Mouse (Mus musculus) forebrain, embryonic 13.5 days (tissue): ENCODE data around the gene Ranbp17. TPM values are rescaled to one million over a fixed set of nuclear protein-coding genes. Genes with fewer than 3 reads are reported as not detected.

ENCODE experiments used
- ATAC-seq: fragments of 200-750 bp; cut with Nextera tagmentation; 2 replicates; pipeline ENCODE4 v1.8.0; 2017
- H3K27ac ChIP-seq: fragments of 300-500 bp; sonication (generic); 2 replicates; pipeline ENCODE4 v1.5.1; 2015; ENCODE audit warnings: inconsistent platforms, mild to moderate bottlenecking, moderate library complexity
- H3K27me3 ChIP-seq: fragments of 300-500 bp; sonication (generic); 2 replicates; pipeline ENCODE4 v1.6.1; 2015; ENCODE audit warnings: mild to moderate bottlenecking, inconsistent platforms
- H3K36me3 ChIP-seq: fragments of 300-500 bp; sonication (generic); 2 replicates; pipeline ENCODE4 v1.6.1; 2015; ENCODE audit warnings: mild to moderate bottlenecking, inconsistent platforms; ENCODE audit not compliant: poor library complexity, severe bottlenecking
- H3K4me1 ChIP-seq: fragments of 300-500 bp; sonication (generic); 2 replicates; pipeline ENCODE4 v1.6.1; 2015; ENCODE audit warnings: inconsistent platforms
- H3K4me2 ChIP-seq: fragments of 300-500 bp; sonication (generic); 2 replicates; pipeline ENCODE4 v1.6.1; 2015; ENCODE audit warnings: inconsistent platforms, mild to moderate bottlenecking, moderate library complexity
- H3K4me3 ChIP-seq: fragments of 300-500 bp; sonication (generic); 2 replicates; pipeline ENCODE4 v1.5.1; 2015; ENCODE audit warnings: mild to moderate bottlenecking, inconsistent platforms
- H3K9ac ChIP-seq: fragments of 300-500 bp; sonication (generic); 2 replicates; pipeline ENCODE4 v1.6.1; 2015; ENCODE audit warnings: mild to moderate bottlenecking, inconsistent platforms
- H3K9me3 ChIP-seq: fragments of 300-500 bp; sonication (generic); replicated peaks from 2 replicates; pipeline ENCODE4 v1.6.1; 2016; ENCODE audit warnings: inconsistent platforms
- WGBS: fragments of 180-500 bp; shearing (Covaris S2); methylation state at CpG from one replicate; pipeline ENCODE4 v1.1.7; 2015; 5-methylcytosine and 5-hydroxymethylcytosine counted together
- polyA plus RNA-seq: library from polyadenylated mRNA; unstranded; fragments of >200 nt; fragmentation: Nextera tagmentation; extraction: Ambion mirVana; gene quantifications from 2 replicates; pipeline ENCODE4 v1.2.1, GENCODE M21; 2015

The Ranbp17 gene
- polyA plus RNA-seq, 1 experiment from 2014 or later: 8.5 TPM

DNA sequence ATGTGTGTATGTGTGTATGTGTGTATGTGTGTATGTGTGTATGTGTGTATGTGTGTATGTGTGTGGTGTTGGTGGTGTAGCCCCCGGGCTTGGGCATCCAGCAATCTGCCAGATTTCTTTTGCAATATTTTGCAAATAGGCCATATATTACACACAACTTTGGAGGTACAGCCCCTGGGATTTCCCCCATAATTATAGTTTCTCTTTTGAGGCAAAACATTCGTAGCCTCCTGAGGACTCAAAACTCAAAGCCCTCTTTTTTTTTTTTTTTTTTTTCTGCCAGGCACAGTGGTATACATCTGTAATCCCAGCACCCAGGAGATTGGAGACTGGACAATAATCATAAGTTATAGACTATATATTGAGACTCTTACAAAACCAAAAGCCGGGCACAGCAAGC, 331.7 kb downstream of the Ranbp17 start:
- Histone ChIP-seq H3K27me3 (peaks cover 41% of the 10 kb centered on the region), H3K4me1 (peaks cover 9% of the 10 kb centered on the region), H3K4me2 (no peak overlapping the region), H3K27ac (no peak overlapping the region), H3K9me3 (no peaks in the 10 kb centered on the region), H3K4me3 (no peak overlapping the region), H3K9ac (no peak overlapping the region), H3K36me3 (no peaks in the 10 kb centered on the region)
- WGBS: 81% methylated on average over 3 of the region's 3 CpGs
- no peak for ATAC-seq

DNA sequence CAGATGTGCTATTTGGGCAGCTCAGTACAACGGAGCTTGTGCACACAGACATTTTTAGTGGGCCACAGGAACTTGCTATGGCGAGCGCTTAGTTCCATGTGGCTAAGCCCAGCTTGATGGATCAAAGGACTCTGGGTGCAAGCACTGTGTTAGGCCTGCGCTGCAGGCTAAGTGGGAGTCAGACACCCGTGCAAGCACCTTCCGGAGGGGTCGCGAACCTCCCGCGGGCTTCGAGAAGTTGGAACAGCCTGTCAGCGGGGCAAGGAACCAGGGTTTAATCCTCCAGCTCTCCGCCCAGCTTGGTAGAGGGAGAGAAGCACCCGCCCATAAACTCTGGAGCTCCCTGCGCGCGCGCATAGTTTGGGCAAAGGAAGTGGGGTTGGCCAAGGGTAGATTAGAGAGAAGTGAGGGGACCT, 332.8 kb downstream of the Ranbp17 start:
- H3K9me3 ChIP-seq: no peaks in the 10 kb centered on the region
- 0 out of 2 replicates have a peak overlapping the region, but pooled peaks have one; percentile 6 for H3K9ac ChIP-seq
- H3K27ac ChIP-seq: no peak overlapping the region
- peak overlapping the region; percentile 17 for H3K4me3 ChIP-seq
- H3K4me2 ChIP-seq: peak overlapping the region; percentile 48
- WGBS: 3% methylated on average over 18 of the region's 18 CpGs
- no peak for ATAC-seq
- H3K36me3 ChIP-seq: no peaks in the 10 kb centered on the region
- peaks cover 9% of the 10 kb centered on the region for H3K4me1 ChIP-seq
- H3K27me3 ChIP-seq: peaks cover 46% of the 10 kb centered on the region

DNA sequence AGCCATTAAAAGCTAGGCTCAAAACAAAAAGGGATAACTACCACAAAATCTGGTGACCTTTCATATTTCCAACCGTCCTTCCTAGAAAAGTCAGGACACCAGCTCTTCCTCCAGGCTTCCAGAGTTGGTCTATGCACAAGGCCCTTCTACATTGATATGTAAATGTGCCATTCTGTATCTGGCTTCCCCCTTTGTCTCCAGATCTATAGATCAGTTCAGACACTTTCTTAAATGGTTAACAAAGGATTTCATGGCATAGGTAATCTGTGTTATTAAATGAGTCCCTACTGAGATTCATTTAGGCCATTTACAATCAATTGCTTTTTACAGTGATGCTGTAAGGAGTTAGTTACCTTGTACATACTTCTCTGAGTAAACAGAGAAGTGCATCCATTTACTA, 333.7 kb downstream of the Ranbp17 start:
- no peak overlapping the region for H3K9ac ChIP-seq
- H3K4me3 ChIP-seq: no peak overlapping the region
- H3K27me3 ChIP-seq: peaks cover 52% of the 10 kb centered on the region
- H3K4me2 ChIP-seq: no peak overlapping the region
- H3K4me1 ChIP-seq: peaks cover 9% of the 10 kb centered on the region
- H3K27ac ChIP-seq: no peak overlapping the region
- ATAC-seq: no peak
- H3K36me3 ChIP-seq: no peaks in the 10 kb centered on the region
- H3K9me3 ChIP-seq: no peaks in the 10 kb centered on the region
- WGBS: 14% methylated on average over 1 of the region's 1 CpGs

DNA sequence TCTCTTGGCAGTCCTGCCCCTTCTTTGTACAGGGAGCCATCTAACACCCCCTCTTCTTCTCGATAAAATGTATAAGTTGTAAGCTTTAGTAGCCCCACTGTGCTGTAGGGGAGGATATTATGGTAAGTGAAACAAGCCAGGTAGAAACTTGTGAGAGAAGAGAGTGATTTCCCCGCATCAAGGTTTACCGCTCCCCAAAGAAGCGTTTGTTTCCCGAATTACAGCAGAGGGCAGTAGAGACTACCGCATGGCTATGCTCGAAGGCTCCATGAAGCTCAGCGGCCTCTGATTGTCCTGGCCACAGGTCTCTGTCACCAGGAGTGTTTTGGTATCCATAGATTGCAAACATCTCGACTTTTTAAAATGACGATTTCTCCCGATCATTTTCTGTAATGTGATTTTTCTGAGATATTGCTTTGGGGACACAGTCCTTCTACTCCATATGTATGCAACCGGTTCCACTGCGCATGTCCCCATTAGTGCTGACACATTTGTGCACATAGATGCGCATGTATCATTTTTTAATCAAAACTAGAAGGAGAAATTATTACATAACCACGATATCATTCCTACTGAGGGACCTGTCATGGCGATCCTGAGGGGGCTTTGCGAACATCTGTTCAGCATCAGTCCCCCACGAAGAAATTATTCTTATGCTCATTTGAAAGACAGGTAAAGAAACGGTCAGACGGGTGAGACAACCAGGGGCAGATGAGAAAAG, 336.9 kb downstream of the Ranbp17 start:
- H3K9ac ChIP-seq: no peak overlapping the region
- ATAC-seq: peak; percentile 83
- H3K4me3 ChIP-seq: no peak overlapping the region
- H3K36me3 ChIP-seq: no peaks in the 10 kb centered on the region
- no peak overlapping the region for H3K4me2 ChIP-seq
- no peak overlapping the region for H3K27ac ChIP-seq
- H3K9me3 ChIP-seq: no peaks in the 10 kb centered on the region
- 32% methylated on average over 20 of the region's 20 CpGs for WGBS
- H3K27me3 ChIP-seq: peaks cover 52% of the 10 kb centered on the region
- H3K4me1 ChIP-seq: peaks cover 9% of the 10 kb centered on the region

DNA sequence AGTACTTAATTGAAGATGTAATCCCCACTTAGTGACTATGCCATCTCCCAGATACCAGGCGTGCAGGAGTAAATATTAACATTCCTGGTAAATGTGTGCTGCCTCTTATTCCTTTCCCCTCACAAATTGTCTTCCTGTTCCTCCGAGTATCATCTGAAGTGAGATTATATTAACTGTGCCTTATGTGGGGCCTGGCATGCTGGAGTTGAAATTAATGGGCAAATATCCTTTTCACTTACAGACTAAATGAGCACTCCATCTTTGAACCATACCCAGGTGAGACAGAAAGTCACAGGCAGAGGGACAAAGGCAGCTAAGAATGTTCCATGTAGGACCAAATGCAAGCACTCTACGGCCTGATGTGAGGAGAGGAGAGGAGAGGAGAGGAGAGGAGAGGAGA, 337.8 kb downstream of the Ranbp17 start:
- Histone ChIP-seq H3K4me2 (no peak overlapping the region), H3K4me1 (peaks cover 7% of the 10 kb centered on the region), H3K36me3 (no peaks in the 10 kb centered on the region), H3K27me3 (peaks cover 42% of the 10 kb centered on the region), H3K27ac (no peak overlapping the region), H3K9ac (no peak overlapping the region), H3K4me3 (no peak overlapping the region), H3K9me3 (no peaks in the 10 kb centered on the region)
- no peak for ATAC-seq
- 67% methylated on average over 3 of the region's 3 CpGs for WGBS

DNA sequence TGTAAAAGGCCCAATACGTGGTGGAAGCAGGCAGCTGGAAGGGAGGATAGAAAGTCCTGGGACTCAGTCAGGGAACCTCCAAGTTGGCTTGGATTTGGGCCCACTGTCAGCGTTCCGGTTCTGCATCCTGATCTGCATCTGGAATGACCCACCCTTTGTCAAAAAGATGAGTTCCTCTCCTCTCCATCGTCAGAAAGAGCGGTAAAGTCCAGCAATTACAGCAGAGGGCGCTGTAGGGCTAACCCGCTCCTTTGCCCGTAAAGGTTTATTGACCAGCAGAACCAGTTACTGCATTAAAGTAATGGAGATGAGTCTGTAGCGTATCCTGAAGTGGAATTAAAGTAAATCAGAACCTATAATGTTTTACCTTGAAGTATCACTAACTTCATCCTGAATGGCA, 343.1 kb downstream of the Ranbp17 start:
- 11% methylated on average over 9 of the region's 9 CpGs for WGBS
- Histone ChIP-seq H3K4me3 (no peak overlapping the region), H3K27me3 (peaks cover 8% of the 10 kb centered on the region; the same call in 1 of the 2 replicates), H3K9me3 (no peaks in the 10 kb centered on the region), H3K4me1 (no peaks in the 10 kb centered on the region), H3K9ac (no peak overlapping the region), H3K36me3 (no peaks in the 10 kb centered on the region), H3K27ac (no peak overlapping the region), H3K4me2 (no peak overlapping the region)
- ATAC-seq: no peak

DNA sequence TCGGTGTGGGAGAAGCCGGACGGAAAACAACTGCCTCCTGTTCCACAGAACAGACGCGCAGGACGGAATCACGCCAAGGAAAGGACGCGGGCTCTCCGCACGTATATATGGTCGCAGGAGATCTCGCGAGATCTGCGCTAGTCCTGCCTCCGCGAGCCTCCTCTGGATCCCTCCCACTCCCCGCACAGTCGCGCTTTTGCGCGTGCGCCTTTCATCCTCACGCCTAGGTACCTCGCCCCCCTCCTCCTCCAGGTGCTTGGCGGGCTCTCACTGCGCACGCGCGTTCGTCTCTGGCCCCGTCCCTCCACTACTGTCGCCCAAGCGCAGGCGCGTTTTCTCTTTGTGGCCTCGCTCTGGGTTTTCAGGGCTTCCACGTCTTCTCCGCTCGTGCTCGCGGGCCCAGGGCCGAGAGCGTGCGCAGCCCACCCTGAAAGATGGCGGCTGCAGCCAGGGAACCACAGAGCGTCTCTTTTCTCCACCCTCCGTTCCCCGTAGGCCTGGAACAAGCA, 350.5 kb downstream of the Ranbp17 start, which contains the start of gene Npm1:
Gene Npm1, minus strand, starts transcription at position 209 of the 509 bp plus-strand sequence.
- peak within 1 kb of the TSS; percentile 94 for H3K4me2 ChIP-seq
- peak; percentile 96 for ATAC-seq
- peaks cover 32% of the 10 kb centered on the region for H3K36me3 ChIP-seq
- 4% methylated on average over 49 of the region's 49 CpGs for WGBS
- H3K9ac ChIP-seq: peak within 1 kb of the TSS; percentile 98
- H3K4me1 ChIP-seq: peaks cover 22% of the 10 kb centered on the region
- peak within 1 kb of the TSS; percentile 98 for H3K4me3 ChIP-seq
- no peaks in the 10 kb centered on the region for H3K9me3 ChIP-seq
- H3K27ac ChIP-seq: peak within 1 kb of the TSS; percentile 97
- no peaks in the 10 kb centered on the region for H3K27me3 ChIP-seq

DNA sequence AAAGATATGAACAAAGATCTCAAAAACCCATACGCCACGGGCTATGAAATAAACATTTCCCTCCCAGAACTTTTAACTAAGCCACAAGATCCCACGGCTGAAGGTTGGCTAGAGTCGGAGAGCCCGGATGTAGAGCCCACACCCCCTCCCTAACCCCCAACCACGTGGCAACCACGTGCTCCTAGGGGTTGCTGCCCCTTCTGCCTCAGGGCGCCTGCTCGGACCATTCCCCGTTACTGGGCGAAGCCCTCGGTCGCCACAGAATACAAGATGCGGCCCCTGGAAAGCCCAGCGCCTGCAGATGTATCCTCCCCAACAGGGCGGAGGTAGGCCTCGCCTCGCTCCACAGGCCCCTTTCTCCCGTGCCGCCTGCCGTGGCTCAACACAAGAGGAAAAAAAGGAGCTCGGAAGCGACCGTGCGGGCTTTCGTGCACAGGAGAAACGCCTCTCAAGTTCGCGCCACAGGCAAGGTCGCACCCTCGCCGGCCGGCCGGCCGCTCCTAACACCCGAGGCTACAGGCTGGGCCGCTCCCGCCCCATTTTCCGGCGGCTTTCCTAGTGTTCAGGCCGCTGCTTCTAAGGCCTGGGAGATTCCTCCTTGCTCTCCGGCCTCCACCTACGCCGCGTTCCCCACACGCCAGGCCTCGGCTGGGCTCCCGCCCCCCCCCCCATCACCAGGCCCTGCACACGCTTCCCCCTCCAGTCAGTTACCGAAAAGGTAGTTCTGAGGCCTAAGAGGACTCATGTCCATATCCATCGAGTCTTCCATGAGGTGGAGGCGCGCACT, 351.1 kb downstream of the Ranbp17 start:
- Histone ChIP-seq H3K4me3 (peak overlapping the region; percentile 98), H3K36me3 (peaks cover 39% of the 10 kb centered on the region), H3K9ac (peak overlapping the region; percentile 98), H3K4me2 (peak overlapping the region; percentile 94), H3K9me3 (no peaks in the 10 kb centered on the region), H3K27me3 (no peaks in the 10 kb centered on the region), H3K27ac (peak overlapping the region; percentile 97), H3K4me1 (peaks cover 22% of the 10 kb centered on the region)
- ATAC-seq: peak; percentile 68
- WGBS: 2% methylated on average over 46 of the region's 53 CpGs

Other genes with a start within 250 kb of the Ranbp17 start
- gene Gm12117, start 237.0 kb downstream of the Ranbp17 start, polyA plus RNA-seq: not detected in 2 replicates
- gene Gabrp, start 65.2 kb upstream of the Ranbp17 start, polyA plus RNA-seq: 0.15 TPM in 1 of 2 replicates, not detected in the other
- not detected in 2 replicates for gene D130052B06Rik, start 85.6 kb upstream of the Ranbp17 start, polyA plus RNA-seq